Mouse (Mus musculus): ENCODE data around the gene Endod1.

DNA sequence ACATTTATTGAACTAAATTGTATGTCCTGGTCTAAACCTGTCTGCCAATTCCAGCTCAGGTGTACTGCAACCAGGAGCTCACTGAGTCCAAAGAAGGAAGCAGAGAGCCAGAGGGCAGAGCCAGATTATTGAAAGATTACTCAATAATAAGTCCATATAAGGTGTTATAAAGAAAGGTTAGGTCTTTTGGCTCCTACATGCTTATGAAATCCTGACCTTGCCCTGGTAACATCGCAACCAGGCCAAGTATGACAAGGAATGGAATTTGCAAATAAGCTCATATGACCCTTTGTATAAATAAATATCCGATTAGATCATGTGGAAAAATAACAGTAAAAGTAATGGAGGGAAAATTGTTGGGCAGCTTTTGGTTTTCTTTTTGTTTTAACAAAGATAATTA lies 14.8 kb upstream of the Endod1 start:
- TF ChIP-seq CTCF (IDR thresholded peaks at IDR 0.05; ENCODE audit: borderline replicate concordance, control insufficient read depth, extremely low read depth, insufficient read depth, low read length, poor library complexity) (no peak), POLR2A (IDR thresholded peaks at IDR 0.05; ENCODE audit: control insufficient read depth, extremely low read depth, insufficient read depth, low read length, poor library complexity) (no peak)
